Mouse (Mus musculus) thymus, postnatal 36 days (tissue): Measurements from ENCODE around the gene Serpina10.
"Not testable (repeated sequence)": the region's sequence is repeated elsewhere in the genome, so short reads cannot be mapped to it uniquely, and the experiment has no call there.

ENCODE experiments used
- DNase-seq, 2 experiments: peaks; one replicate each; pipeline ENCODE4 v3.0.0; 2022; ENCODE audit warnings: mixed read lengths in 2 of 2

The Serpina10 gene

DNA sequence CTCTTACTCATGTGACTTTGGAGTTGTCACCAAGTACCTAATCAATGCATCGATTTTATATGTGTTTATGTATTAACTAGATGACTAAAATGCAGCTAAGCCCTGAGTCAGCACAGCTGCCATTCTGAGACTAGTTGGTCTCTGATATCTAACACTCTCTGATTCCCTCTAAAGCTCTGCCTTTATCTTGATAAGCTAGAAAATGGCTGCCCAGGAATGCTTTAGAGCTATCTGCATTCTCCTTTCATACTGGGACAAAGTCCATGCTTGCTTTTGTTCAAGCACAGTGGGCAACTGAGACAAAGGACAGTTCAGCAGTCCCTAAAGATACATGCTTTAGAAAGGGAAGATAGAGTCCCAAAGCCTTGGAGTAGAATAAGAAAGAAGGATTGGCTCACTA lies 16.1 kb downstream of the Serpina10 start:
- no peak for DNase-seq

GRCm38 (mm10) chr12:103601839-103602238 lies 29.4 kb downstream of the Serpina10 start:
- DNase-seq, result no peak

DNA sequence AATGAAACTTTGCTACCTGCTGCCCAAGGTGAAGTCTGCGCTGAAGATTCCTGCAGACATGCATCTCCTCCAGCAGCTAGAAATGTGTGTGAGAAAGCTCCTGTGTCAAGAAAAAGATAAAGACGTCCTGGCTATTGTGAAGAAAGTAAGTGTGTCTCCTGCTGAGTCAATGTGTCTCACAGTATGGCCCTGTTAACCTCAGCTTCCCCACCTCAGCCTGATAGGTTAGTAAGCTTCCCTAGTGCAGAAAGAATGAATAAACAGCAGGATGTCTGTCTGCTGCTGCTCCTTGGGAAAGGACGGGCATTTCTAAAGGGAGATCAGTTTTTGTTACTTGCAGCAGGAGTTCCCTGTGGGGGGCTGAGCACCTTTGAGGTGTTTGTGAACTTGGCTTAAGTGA lies 30.9 kb downstream of the Serpina10 start:
- DNase-seq, result no peak

DNA sequence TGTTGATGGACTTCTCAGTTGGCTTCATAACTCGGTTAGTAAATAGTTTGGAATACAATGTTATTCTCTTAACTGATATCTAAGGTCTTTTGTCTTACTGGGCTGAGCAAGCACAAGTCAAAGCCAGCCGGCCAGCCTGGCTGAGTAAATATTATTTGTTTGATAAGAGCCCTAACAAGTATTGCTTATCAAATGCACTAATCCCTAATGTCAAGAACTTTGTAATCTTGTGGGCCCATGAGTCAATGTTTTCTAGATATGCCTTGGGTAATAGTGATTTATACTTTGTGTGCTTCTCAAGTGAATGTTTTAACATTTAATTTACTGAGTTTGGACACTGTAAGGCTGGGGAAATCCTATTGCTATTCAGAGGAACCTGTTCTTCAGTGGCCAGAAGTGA lies 32.8 kb downstream of the Serpina10 start:
- DNase-seq, result no peak

GRCm38 (mm10) chr12:103583771-103584170 lies 47.5 kb downstream of the Serpina10 start:
- DNase-seq, result no peak

DNA sequence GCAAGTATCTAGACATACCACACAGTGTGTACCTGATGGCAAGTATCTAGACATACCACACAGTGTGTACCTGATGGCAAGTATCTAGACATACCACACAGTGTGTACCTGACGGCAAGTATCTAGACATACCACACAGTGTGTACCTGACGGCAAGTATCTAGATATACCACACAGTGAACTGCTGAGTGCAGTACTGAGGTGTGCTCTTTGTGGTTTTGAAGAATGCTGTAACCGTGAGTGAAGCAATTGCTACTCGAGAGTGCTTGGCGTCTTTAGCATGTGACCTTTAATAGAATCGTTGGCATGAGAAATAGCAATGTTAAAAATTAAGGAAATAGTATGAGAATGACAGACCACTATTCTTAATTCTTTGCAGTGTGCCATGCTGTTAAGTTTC lies 53.1 kb downstream of the Serpina10 start:
- not testable (repeated sequence) for DNase-seq

DNA sequence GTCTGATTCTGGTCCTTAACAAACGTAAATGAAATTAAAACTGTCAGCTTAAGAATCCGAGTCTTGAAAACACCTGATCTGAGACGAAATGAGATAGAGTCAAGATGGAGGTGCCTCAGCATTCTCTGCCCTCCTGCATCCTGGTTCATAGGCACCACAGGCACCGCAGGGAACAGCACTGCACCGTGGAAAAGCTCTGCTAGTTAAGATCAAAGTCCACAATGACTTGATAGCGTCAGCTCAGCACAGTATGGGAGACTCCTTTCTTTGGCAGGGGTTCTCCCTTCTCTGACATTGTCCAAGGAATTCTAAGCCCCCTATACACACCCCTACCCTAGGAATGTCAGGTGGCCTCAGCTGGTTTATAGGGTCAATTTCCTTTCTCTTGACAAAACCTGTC lies 61.6 kb downstream of the Serpina10 start:
- no peak for DNase-seq

DNA sequence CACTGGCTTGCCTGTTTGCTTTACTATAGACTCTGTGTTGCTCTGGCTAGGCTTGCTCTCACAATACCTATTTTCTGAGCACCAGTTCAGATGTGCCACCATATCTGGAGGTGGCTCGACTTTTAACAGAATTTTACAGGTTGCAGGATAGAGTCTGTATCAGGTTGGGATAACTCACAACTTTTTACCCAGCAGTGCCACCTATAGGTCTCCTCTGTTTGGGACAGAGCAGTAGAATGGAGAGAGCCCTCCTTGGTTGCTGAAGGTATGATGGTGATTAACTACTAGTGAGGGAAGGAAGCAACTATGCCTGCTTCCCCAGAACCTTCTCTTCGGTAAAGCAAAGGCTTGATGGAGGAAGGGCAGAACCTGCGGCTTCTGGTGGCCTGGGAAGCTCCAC lies 64.1 kb downstream of the Serpina10 start:
- no peak for DNase-seq

- DNase-seq, result no peak
Measured at GRCm38 (mm10) chr12:103565151-103565550, 66.1 kb downstream of the Serpina10 start.
